Mouse (Mus musculus): ENCODE measurements around the gene Zdhhc11.

Zdhhc11 gene

DNA sequence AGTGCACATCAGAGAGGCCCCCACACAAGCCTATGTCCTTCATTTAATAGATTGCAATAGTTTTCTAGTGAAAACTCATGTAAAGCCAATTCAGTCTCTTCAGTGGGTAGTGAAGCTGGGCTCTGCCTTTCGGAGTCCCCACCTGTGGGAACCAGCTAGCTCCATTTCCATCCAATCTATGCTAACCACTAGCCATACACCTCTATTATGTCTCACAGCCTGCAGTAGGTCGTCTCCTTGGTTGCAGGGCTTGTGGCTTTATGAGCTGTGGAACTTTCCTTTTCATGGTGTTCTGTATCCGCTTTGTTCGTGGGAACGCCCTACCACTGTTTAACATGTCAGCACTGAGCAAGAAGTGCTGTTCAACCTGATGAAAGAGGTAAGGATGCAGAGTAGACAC is at the start of gene Zdhhc11:
Gene Zdhhc11, plus strand, starts transcription at position 301 of the 400 bp plus-strand sequence.
- DNase-seq = no peak

DNA sequence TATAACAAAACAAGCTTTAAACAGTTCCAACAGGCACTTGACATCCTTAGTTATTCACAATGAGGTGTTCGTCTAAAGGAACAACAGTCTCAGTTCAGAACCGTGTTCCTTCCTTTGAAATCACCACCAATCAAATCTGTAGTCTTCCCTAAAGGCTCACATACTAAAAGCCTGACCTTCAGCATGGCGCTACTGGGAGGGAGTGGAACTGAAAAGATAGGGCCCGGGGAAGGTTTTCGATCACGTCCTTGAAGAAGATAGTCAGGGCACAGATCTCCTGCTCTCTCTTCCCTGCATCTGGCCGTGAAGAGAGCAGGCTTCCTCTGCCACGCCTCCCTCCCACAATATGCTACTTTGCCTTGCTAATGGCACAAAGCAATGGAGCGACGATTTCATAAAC is 31.4 kb upstream of the Zdhhc11 start:
- no peak for DNase-seq

DNA sequence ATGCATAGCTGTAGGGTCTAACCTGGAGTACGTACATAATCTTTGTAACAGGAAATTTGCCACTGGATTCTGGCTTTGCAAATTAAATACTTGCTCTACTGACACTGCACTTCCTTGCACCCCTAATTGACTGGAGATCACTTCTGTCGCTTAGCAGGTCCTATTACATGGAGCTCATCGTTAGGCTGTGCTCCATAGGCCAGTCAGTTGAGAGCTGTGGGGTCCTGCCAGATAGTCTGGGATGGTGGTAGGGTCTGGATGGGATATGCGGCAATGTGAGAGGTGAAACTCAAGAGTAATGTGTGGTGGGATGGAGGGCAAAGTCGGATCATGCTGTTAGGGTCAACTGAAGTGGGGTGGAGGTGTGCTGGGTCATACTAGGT is 26.7 kb upstream of the Zdhhc11 start:
- DNase-seq = no peak

DNA sequence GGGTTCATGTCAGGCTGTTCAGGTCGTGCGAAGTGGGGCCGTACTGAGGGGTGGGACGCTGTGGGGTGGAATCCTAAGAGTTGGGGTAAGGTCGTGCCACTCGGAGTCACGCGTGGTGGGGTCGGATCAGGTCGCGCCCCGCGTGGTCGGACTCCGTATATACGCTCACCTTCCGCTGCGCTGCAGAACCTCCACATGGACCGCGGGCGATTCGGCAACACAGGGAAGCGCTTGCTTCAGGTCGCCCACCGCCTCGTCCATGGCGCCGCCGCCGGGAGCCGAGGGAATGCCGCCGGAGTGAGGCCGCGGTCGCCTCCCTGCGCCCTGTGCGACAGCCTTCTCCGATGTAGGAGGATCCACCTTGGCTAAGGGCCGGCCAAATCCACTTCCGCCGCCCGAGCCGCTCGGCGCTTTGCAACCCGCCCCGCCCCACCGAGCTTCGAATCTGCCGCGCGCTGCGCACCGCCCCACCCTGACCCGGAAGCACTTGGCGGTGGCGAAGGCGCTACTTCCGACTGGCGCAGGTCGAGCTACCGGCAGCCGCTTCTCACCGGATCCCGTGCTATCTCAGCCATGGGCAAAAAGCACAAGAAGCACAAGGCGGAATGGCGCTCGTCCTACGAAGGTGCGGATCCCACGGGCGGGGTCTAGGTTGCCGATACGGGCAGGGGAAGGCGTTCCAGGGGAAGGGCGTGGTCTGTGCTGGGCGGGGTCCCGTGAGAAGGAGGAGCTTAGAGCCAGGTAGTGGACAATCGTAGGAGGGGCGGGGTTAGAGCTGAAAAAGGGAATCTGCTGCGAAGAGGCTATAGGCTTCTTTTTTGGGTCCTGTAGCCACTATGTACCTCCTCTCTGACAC is 26.1 kb upstream of the Zdhhc11 start, which contains the start of the genes Trip13 and Brd9:
Gene Trip13, minus strand, starts transcription at position 464 of the 856 bp plus-strand sequence.
Gene Brd9, plus strand, starts transcription at position 491 of the 856 bp plus-strand sequence.
- peak; percentile 91 for DNase-seq

DNA sequence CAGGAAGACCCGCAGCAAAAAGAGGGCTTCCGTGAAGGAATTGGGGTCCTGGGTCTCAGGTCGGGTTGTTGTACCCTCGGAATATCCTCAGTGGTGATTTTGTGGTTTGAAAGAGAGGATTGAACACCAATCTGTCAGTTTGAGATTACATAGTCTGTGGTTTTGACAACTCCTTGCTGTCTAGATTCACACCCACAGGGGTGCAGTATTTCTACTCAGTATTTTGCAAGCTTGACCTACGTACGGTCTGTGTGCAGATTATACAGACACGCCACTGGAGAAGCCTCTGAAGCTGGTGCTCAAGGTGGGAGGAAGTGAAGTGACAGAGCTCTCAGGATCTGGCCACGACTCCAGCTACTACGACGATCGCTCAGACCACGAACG is 25.5 kb upstream of the Zdhhc11 start:
- DNase-seq = no peak

DNA sequence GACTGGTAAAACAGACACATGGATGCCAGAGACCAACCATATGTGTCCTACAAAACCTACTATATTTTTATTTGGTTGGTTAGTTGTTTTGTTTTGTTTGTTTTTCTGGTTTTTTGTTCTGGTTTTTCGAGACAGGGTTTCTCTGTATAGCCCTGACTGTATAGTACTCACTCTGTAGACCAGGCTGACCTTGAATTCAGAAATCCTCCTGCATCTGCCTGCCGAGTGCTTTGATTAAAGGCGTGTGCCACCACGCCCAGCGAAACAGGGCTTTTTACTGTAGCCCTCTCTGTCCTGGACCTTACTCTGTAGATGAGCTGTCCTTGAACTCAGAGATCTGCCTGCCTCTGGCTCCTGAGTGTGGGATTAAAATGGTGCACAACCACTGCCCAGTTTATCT is 24.6 kb upstream of the Zdhhc11 start:
- no peak for DNase-seq

DNA sequence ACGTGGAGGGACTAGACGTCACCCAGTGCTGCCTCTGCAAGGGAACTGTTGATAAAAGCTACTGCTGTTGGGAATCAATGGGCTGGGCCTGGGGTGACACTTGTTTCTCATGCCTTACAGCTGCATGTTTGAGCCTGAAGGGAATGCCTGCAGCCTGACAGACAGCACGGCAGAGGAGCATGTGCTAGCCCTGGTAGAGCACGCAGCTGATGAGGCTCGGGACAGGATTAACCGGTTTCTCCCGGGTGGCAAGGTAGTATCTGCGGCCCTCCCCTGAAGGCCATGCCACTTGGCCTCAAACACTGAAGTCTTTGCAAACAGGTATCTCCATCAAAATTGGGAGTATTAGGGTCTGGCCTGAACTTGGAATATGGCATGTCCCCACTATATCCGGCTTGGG is 19.0 kb upstream of the Zdhhc11 start:
- DNase-seq = no peak

DNA sequence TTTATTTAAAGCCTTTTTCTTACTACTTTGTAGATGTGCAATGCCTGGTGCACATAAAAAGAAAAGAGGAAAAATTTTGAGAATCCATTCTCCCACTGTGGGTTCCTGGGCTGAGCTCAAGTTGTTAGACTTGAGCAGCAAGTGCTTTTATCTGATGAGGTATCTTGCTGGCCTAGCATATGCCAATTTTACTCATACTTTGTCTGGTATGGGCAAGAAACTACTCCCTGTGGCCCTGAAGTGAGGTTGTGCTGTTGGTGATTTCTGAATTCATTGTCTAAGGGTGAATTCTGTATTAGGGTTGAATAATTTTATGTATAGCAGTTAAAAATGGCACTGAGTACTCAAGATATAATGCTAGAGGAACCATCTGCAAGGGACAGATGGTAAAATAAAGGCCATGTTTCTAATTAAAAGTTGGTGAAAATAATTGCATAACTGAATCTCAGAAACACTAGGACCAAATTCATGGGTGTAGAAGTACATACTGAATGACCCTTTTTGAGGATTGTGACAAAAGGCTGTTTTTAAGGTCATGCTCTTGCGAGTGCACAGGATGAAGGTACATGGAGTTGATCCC is 10.0 kb upstream of the Zdhhc11 start:
- DNase-seq = no peak

DNA sequence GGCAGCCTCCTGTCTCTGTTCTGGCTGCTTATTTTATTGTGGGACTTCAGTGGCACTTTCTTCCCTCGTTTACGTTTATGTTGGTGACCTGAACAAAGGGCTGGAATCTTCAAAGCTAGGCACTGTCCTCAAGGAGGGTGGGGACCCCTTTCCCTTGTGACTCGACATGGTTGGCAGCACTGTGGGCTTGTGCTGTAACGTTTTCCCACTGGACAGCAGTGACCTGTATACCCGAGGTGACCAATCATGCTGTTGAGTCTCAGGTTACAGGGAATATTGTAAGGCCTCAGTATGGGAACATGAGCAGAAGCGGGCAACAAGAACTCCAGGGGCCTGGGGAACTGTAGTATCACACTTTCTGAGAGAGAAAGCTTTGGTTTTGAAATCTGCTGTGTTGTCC is 9.0 kb upstream of the Zdhhc11 start:
- DNase-seq = no peak

DNA sequence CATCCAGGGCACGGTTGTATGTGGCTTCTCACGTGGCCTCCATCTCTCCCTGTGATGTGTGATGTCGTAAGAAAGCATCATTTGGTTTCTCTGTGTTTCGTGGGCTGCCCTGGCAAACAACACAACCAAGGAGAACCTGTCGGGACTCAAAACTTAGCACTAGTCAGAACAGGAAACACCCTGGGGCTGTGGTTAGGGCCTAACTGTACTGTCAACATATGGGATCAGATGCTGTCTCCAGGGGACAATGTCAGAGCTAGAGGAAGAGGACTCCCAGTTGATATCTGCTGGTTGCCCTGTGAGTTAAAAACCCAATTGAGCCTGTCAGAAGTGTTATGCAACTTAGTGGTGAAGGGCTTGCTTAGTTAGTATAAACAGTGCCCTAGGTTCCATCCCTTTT is 8.1 kb upstream of the Zdhhc11 start:
- DNase-seq = no peak

DNA sequence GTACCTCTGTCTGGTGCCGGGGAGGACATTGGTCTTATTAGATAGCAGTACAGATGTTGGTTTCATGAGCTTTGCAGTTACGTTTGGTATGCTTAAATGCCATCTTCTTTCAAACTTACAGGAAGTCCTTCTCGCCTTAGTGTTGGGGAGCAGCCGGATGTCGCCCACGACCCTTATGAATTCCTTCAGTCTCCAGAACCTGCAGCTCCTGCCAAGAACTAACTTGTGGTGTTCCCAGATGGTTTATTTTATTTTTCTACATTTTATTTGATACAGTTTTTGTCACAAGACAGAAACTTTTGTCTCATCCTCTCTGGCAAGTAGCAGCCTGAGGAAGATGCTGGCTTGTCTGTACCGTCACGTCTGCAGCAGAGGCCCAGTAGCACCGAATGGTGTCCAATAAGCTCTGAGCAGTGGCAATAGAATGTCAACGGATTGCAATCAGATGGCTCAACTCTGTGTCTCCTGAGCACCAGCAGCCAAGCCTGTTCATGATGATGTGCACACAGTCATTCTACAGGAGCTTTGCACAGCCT is 3.5 kb upstream of the Zdhhc11 start:
- DNase-seq = no peak

DNA sequence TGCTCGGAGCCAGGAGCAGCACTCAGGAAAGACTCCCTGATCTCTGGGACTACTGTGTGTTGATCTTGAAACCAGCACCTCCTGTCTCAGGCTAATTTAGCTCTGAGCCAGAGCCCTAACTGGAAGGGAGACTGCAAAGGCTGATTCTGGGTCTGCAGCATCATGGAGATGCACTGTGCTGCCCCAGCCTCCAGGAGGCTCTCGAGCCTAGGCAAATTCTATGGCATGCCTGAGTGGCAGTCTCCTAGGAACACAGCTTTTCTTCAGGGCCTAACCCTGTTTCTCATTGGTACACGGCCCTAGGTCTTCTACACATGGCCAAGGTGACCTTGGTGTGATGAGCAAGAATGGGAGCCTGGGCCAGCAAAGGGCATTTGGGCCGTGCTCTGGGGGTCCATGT is 2.5 kb upstream of the Zdhhc11 start:
- DNase-seq = no peak

DNA sequence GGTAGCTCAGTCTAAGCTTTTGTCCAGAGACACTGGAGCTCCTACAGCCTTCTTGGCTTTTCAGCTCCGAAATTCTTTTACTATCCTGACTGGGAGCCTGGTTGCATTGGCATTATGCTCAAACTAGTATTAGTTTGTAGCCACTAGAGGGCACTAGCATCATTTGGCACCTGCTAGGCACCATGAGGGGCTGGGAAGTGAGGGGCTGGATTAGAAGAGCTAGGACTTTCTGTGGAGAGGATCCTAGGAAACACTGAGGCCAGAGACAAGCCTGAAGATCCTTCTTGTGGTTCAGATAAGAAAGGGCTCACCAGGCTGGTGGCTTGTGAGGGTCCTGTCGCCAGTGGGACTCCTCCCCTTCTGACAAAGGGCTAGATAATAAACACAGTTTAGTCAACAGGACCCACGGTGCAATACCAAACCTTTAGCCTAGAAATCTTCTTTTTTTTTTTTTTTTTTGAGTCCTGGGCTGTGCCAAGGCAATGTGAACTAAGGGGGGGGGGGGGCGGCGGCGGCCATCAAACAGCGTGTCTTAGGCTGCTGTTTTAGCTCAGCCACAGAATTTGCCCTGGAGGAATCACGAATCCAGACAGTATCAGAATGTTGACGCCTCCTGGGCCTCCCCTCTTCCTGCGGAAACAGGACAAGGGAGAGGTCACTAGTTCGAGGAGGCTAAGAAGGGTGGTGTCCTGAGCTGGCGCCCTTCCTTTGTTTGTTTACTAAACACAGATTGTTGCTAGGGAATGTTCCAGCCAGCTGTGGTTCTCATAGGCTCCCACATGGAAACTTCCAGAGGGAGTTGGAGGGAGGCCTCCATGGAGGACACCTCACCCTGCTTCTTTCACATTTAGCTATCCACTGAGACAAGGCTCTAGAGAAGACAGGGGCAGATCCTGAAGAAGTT is 7.1 kb downstream of the Zdhhc11 start:
- peak; percentile 66 for DNase-seq

DNA sequence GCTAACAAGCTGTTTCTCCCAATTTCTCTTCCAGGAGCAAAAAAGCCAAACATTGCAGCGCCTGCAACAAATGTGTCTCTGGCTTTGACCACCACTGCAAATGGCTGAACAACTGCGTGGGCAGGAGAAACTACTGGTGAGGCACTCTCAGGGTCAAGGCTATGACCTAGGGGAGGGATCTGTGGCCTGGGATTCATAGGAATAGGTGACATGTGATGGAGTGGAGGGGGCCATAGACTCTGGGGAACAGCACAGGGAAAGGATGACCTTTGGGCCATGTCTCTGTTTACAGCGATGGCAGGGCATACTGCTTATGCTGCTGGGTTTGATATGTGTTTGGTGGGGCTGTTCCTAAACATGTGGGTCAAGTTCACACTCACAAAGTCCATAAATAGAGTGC is 10.9 kb downstream of the Zdhhc11 start:
- DNase-seq = no peak

DNA sequence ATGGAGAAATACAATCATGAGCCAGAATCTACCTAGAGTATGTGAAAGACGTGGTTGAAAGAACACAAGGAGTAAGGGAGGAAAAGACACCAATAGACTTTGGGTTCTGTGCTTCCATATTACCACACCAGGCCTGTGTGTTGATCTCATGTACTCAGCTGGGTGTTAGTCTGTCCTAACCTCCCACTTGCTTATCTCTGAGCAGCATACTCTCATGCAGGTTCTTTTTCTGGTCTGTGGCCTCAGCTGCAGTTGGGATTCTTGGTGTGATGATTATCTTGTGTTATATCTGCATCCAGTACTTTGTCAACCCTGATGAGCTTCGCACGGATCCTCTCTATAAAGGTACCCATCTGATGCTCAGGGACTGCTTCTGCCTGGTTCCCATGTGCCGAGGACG is 13.3 kb downstream of the Zdhhc11 start:
- DNase-seq = no peak

DNA sequence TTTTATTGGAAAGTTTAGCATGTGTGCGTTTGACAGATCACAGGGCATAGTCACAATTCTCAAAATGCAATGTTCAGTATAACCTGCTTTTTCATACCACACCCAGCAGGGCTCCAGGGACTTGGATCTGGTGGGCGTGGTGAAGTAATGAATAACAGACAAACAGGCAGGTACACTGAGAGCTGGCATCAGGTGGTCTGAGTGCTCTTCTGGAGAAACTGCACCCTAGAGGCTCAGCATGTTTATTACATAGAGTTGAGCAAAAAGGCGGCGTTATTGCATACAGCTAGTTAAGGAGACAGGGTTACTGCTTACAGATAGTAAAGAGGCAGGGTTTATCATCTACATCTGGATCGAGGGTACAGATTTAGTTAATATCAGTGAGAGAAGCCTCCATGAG is 26.7 kb downstream of the Zdhhc11 start:
- DNase-seq = no peak

DNA sequence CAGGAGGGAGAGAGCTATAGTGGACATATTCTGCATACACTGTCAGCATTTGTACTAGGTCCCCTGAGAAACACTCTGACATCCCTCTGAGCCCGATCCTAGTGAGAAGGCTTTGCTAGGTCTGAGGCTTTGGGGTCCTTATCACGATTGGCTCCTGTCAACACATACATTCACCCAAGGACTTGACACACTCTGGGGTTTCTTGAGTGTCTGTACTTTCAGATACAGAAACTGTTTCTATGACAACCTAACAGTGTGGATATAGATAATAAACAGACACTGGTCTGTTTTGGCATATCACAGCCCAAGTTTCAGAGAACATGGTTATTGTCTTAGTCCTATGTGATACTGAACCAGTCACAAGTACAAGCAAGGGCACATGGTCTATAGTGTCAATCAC is 27.1 kb downstream of the Zdhhc11 start:
- DNase-seq = no peak

DNA sequence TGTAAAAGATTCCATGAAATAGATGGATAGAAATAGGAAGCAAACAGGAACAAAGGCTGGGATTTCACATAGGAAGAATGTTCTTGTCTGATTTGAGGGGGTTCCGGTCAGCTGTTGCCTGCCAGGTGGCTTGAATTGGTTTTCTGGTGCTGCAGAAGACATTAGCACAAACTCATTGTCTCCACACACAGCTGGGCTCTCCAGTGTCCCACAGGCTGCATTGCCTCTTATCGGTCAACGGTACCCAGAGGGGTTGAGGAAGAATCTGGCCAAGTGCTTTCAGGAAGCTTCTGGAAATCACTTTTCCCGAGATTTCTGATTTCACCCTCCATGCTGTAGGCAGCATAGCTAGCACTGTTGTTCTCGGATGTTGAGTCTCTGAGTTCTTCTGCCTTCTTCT is 27.6 kb downstream of the Zdhhc11 start:
- DNase-seq = no peak

DNA sequence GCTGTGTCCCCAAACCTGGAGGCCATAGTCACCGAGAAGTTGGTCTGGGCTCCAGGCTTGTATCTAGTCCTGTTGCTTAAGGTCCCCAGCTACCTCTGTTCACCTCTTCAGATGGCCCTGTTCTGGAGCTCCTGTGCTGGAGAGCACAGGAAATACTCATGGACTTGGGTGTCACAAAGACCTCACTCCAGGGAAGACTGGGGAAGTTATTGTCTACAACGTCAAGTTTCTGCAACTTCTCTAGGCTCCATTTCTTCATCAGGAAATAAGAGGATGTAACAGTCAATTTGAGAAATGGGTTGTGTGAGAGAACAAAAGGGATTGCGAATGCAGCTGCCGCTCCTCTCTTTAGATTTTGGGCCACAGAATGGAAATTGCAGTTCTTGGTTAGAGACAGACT is 32.8 kb downstream of the Zdhhc11 start:
- no peak for DNase-seq

DNA sequence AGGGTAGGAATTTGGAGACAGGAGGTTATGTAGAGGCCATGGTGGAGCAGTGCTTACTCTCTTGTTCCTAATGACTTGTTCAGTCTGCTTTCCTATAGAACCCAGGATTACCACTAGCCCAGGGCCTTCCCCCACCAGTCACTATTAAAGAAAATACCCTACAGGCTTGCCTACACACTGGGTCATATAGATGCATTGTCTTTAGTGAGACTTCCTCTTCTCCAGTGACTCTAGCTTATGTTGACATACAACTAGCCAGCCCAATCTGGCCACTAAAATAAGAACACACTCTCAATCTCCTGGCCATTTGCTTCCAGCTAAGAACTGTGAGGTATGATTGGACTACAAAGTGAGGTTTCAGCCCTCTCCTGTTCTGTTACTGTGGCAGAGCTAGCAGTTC is 36.9 kb downstream of the Zdhhc11 start:
- DNase-seq = no peak

DNA sequence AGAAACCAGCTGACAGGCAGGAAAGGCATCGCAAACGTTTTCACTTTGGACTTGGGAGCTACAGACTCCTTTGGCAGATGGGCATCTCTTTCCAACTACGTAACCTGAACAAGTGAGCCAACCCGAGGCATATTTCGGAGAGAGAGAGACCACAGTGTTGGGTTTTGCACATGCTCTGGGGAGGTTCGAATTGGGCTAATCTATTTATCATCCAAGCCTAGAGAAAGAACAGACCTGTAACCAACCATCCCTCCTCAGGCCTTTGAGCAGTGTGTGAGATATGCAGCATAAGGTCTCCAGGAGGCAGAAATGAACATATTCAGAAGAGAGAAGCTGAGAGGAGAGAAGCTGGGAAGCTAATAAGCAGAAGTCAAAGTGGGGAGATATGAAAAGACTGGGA is 37.3 kb downstream of the Zdhhc11 start:
- no peak for DNase-seq

DNA sequence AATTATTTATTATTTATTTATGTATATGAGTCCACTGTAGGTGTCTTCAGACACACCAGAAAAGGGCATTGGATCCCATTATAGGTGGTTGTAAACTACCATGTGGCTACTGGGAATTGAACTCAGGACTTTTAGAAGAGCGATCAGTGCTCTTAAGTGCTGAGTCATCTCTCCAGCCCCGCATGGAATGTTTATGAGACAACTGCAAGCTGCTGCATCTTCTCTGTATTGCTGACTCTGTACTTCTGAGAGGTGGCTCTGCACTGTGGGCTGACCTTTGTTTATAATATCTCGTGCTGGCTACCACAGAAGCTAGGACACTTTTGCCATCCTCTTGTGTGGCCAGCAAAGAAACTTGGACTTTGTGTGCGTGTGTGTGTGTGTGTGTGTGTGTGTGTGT is 37.8 kb downstream of the Zdhhc11 start:
- no peak for DNase-seq

DNA sequence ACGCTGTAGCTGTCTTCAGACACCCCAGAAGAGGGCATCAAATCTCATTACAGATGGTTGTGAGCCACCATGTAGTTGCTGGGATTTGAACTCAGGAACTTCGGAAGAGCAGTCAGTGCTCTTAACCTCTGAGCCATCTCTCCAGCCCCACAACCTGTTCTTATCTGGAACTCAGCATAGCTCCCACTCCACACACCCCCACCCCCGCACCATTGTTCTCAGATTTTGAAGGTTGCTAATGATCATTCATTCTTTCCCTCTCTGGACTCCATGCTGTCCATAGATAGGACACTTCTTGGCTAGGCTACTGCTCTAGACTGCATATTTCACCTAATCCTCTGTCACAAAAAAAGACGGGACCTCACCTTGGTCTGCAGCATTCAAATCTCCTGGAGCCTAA is 43.2 kb downstream of the Zdhhc11 start:
- DNase-seq = peak; percentile 9
